Mouse (Mus musculus) liver, embryonic 15.5 days (tissue): ENCODE measurements at regions not wholly inside any gene's neighbourhood (a gene's known extent, or its start where the extent isn't known, plus 50 kb on each side); places are given as distances from the start of the nearest gene placed in this dataset.
"Not testable (repeated sequence)": the region's sequence is repeated elsewhere in the genome, so short reads cannot be mapped to it uniquely, and the experiment has no call there.

Source experiments
- ATAC-seq: fragments of 200-750 bp; cut with Nextera tagmentation; 2 replicates; pipeline ENCODE4 v1.8.0; 2017; ENCODE audit warnings: moderate number of reproducible peaks, mild to moderate bottlenecking, moderate library complexity; ENCODE audit not compliant: insufficient read depth
- H3K27ac ChIP-seq: fragments of 300-500 bp; sonication (generic); replicated peaks from 2 replicates; pipeline ENCODE4 v1.5.1; 2015; ENCODE audit warnings: mild to moderate bottlenecking, inconsistent platforms
- H3K27me3 ChIP-seq: fragments of 300-500 bp; sonication (generic); 2 replicates; pipeline ENCODE4 v1.6.1; 2015; ENCODE audit warnings: mild to moderate bottlenecking, inconsistent platforms
- H3K36me3 ChIP-seq: fragments of 300-500 bp; sonication (generic); replicated peaks from 2 replicates; pipeline ENCODE4 v1.6.1; 2015; ENCODE audit warnings: moderate library complexity, mild to moderate bottlenecking, inconsistent platforms
- H3K4me1 ChIP-seq: fragments of 300-500 bp; sonication (generic); replicated peaks from 2 replicates; pipeline ENCODE4 v1.6.1; 2015; ENCODE audit warnings: inconsistent platforms
- H3K4me2 ChIP-seq: fragments of 300-500 bp; sonication (generic); 2 replicates; pipeline ENCODE4 v1.6.1; 2015; ENCODE audit warnings: moderate library complexity, mild to moderate bottlenecking, inconsistent platforms
- H3K4me3 ChIP-seq: fragments of 300-500 bp; sonication (generic); replicated peaks from 2 replicates; pipeline ENCODE4 v1.5.1; 2015; ENCODE audit warnings: mild to moderate bottlenecking, inconsistent platforms
- H3K9ac ChIP-seq: fragments of 300-500 bp; sonication (generic); 2 replicates; pipeline ENCODE4 v1.6.1; 2015; ENCODE audit warnings: moderate library complexity, mild to moderate bottlenecking, inconsistent platforms
- H3K9me3 ChIP-seq: fragments of 300-500 bp; sonication (generic); replicated peaks from 2 replicates; pipeline ENCODE4 v1.6.1; 2016; ENCODE audit warnings: inconsistent platforms
- WGBS: fragments of 180-500 bp; shearing (Covaris S2); methylation state at CpG from one replicate; pipeline ENCODE4 v1.1.7; 2015; ENCODE audit warnings: mixed read lengths; ENCODE audit not compliant: insufficient replicate concordance; 5-methylcytosine and 5-hydroxymethylcytosine counted together

GRCm38 (mm10) chr11:113166517-113166916, 384.5 kb downstream of the Sox9 start:
- WGBS, result 68% methylated on average over 4 of the region's 4 CpGs
- no peak for ATAC-seq
- no peaks in the 10 kb centered on the region for H3K9me3 ChIP-seq
- no peak overlapping the region for H3K4me3 ChIP-seq
- H3K36me3 ChIP-seq, result no peaks in the 10 kb centered on the region
- H3K4me1 ChIP-seq, result peaks cover 12% of the 10 kb centered on the region; the same call in 1 of the 2 replicates
- no peak overlapping the region for H3K27ac ChIP-seq
- H3K9ac ChIP-seq, result no peak overlapping the region
- H3K27me3 ChIP-seq, result no peaks in the 10 kb centered on the region; the same call in 1 of the 2 replicates
- no peak overlapping the region for H3K4me2 ChIP-seq

- no peaks in the 10 kb centered on the region for H3K9me3 ChIP-seq
- peak overlapping the region; percentile 63 for H3K9ac ChIP-seq
- no peaks in the 10 kb centered on the region for H3K27me3 ChIP-seq
- H3K36me3 ChIP-seq, result no peaks in the 10 kb centered on the region
- H3K4me1 ChIP-seq, result peaks cover 18% of the 10 kb centered on the region
- peak; percentile 80 for ATAC-seq
- WGBS, result 23% methylated on average over 16 of the region's 16 CpGs
- H3K27ac ChIP-seq, result peak overlapping the region; percentile 73
- peak overlapping the region; percentile 67 for H3K4me3 ChIP-seq
- peak overlapping the region; percentile 67 for H3K4me2 ChIP-seq
Observed at GRCm38 (mm10) chr11:113172497-113173140, 390.6 kb downstream of the Sox9 start.

GRCm38 (mm10) chr11:113173317-113173716, 391.3 kb downstream of the Sox9 start:
- WGBS, result 33% methylated on average over 12 of the region's 12 CpGs
- Histone ChIP-seq H3K4me1 (peaks cover 18% of the 10 kb centered on the region), H3K27ac (peak overlapping the region; percentile 68), H3K4me3 (peak overlapping the region; percentile 46), H3K4me2 (peak overlapping the region; percentile 59)
- H3K36me3 ChIP-seq, ATAC-seq, H3K27me3 ChIP-seq, H3K9ac ChIP-seq, H3K9me3 ChIP-seq: not testable (repeated sequence)

- Histone ChIP-seq H3K36me3 (no peaks in the 10 kb centered on the region), H3K9ac (no peak overlapping the region), H3K27me3 (no peaks in the 10 kb centered on the region), H3K9me3 (no peaks in the 10 kb centered on the region), H3K4me1 (peaks cover 18% of the 10 kb centered on the region), H3K27ac (peak overlapping the region; percentile 88), H3K4me2 (peak overlapping the region; percentile 36), H3K4me3 (peak overlapping the region; percentile 11; the same call in 1 of the 2 replicates)
- WGBS, result 33% methylated on average over 5 of the region's 5 CpGs
- ATAC-seq, result peak; percentile 78
Observed at GRCm38 (mm10) chr11:113174011-113174507, 392.0 kb downstream of the Sox9 start.

- Histone ChIP-seq H3K9ac (no peak overlapping the region), H3K4me2 (no peak overlapping the region), H3K36me3 (no peaks in the 10 kb centered on the region), H3K27ac (no peak overlapping the region), H3K27me3 (no peaks in the 10 kb centered on the region), H3K9me3 (no peaks in the 10 kb centered on the region), H3K4me3 (no peak overlapping the region), H3K4me1 (peaks cover 18% of the 10 kb centered on the region)
- 36% methylated on average over 6 of the region's 6 CpGs for WGBS
- ATAC-seq, result no peak
Observed at GRCm38 (mm10) chr11:113175323-113175722, 393.3 kb downstream of the Sox9 start.

GRCm38 (mm10) chr11:113176183-113176582, 394.2 kb downstream of the Sox9 start:
- no peak for ATAC-seq
- Histone ChIP-seq H3K4me1 (peaks cover 18% of the 10 kb centered on the region), H3K4me2 (no peak overlapping the region), H3K4me3 (no peak overlapping the region), H3K27ac (no peak overlapping the region), H3K27me3 (no peaks in the 10 kb centered on the region), H3K9me3 (no peaks in the 10 kb centered on the region), H3K36me3 (no peaks in the 10 kb centered on the region), H3K9ac (no peak overlapping the region)
- WGBS, result 15% methylated on average over 7 of the region's 7 CpGs

- no peak overlapping the region for H3K9ac ChIP-seq
- H3K9me3 ChIP-seq, result no peaks in the 10 kb centered on the region
- ATAC-seq, result no peak
- 72% methylated on average over 7 of the region's 7 CpGs for WGBS
- no peaks in the 10 kb centered on the region for H3K36me3 ChIP-seq
- no peaks in the 10 kb centered on the region for H3K27me3 ChIP-seq
- no peak overlapping the region for H3K27ac ChIP-seq
- no peak overlapping the region for H3K4me3 ChIP-seq
- no peak overlapping the region for H3K4me2 ChIP-seq
- H3K4me1 ChIP-seq, result peaks cover 12% of the 10 kb centered on the region
Observed at GRCm38 (mm10) chr11:113178375-113178774, 396.4 kb downstream of the Sox9 start.

GRCm38 (mm10) chr11:113180008-113180407, 398.0 kb downstream of the Sox9 start:
- H3K4me3 ChIP-seq, result no peak overlapping the region
- no peak overlapping the region for H3K4me2 ChIP-seq
- no peak overlapping the region for H3K9ac ChIP-seq
- no peak overlapping the region for H3K27ac ChIP-seq
- no peaks in the 10 kb centered on the region for H3K27me3 ChIP-seq
- WGBS, result 58% methylated on average over 14 of the region's 14 CpGs
- H3K4me1 ChIP-seq, result no peaks in the 10 kb centered on the region
- H3K36me3 ChIP-seq, result no peaks in the 10 kb centered on the region
- ATAC-seq, result no peak
- H3K9me3 ChIP-seq, result no peaks in the 10 kb centered on the region

GRCm38 (mm10) chr11:113182083-113182861, 400.2 kb downstream of the Sox9 start:
- Histone ChIP-seq H3K27me3 (no peaks in the 10 kb centered on the region), H3K4me1 (no peaks in the 10 kb centered on the region), H3K4me2 (no peak overlapping the region), H3K9ac (no peak overlapping the region), H3K4me3 (no peak overlapping the region), H3K9me3 (no peaks in the 10 kb centered on the region), H3K27ac (no peak overlapping the region), H3K36me3 (no peaks in the 10 kb centered on the region)
- no peak for ATAC-seq
- WGBS, result 56% methylated on average over 13 of the region's 13 CpGs

GRCm38 (mm10) chr11:113183556-113183955, 401.5 kb downstream of the Sox9 start:
- no peaks in the 10 kb centered on the region for H3K27me3 ChIP-seq

GRCm38 (mm10) chr11:113184095-113184494, 402.1 kb downstream of the Sox9 start:
- Histone ChIP-seq H3K4me2 (no peak overlapping the region), H3K9ac (no peak overlapping the region), H3K27me3 (no peaks in the 10 kb centered on the region), H3K9me3 (no peaks in the 10 kb centered on the region), H3K36me3 (no peaks in the 10 kb centered on the region), H3K4me1 (no peaks in the 10 kb centered on the region), H3K4me3 (no peak overlapping the region), H3K27ac (no peak overlapping the region)
- 29% methylated on average over 9 of the region's 9 CpGs for WGBS
- ATAC-seq, result no peak

More at GRCm38 (mm10) chr11:113183556-113183955, 401.5 kb downstream of the Sox9 start:
- H3K4me1 ChIP-seq, result no peaks in the 10 kb centered on the region
- H3K4me3 ChIP-seq, result no peak overlapping the region
- no peaks in the 10 kb centered on the region for H3K9me3 ChIP-seq
- H3K4me2 ChIP-seq, result no peak overlapping the region
- no peak overlapping the region for H3K27ac ChIP-seq
- H3K9ac ChIP-seq, result no peak overlapping the region
- no peak for ATAC-seq
- WGBS, result 56% methylated on average over 5 of the region's 5 CpGs
- no peaks in the 10 kb centered on the region for H3K36me3 ChIP-seq
